Comparison of ENCODE assay signal across 8 mouse cellular contexts in the genomic region with DNA sequence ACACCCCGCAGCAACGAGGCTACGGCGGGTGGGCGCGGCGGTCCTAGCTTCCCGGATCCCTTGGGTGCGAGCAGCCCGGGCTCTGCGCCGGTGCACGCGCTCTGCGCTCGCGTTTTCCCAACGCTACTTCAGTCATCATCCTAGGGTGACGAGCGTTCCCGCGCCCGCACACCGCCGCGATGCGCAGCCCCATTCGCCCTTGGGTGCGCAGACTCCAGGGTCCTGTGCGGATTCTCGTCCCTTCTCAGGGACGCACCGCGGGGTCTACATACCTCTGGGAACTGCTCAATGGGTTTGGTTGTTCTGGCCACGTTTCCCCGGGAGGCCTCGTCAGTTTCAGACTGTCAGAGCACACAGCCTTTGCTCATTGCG. TPM values are rescaled to one million over a fixed set of nuclear protein-coding genes. Genes with fewer than 3 reads are reported as not detected.
DNase-seq lines count a peak whose midpoint lies in the region; ATAC-seq and TF ChIP-seq lines count a peak whose summit lies in the region.
"Had no signal": no experiment of that assay in that cellular context is flagged by ENCODE, and none has a peak within 500 bp of the region (broad histone marks: within the 10 kb centered on the region; RNA-seq: fewer than 3 reads in every experiment).

No protein-coding gene starts in this region.

- peak overlapping the region; percentile 68 for H3K4me3 ChIP-seq in layer of hippocampus, adult 2 months
- H3K4me3 ChIP-seq in G1E (ENCODE audit: low read depth, low read length): peak overlapping the region; percentile 33; the same call in 1 of the 2 replicates
- H3K4me3 ChIP-seq in embryonic facial prominence, embryonic 11.5 days (ENCODE audit: low read depth, low read length): peak overlapping the region; percentile 49
- H3K4me3 ChIP-seq in midbrain, embryonic 11.5 days (ENCODE audit: low read depth, low read length): peak overlapping the region; percentile 44

- H3K4me2 ChIP-seq in embryonic facial prominence, embryonic 11.5 days (ENCODE audit: low read depth, low read length): peak overlapping the region; percentile 97
- H3K4me2 ChIP-seq in midbrain, embryonic 11.5 days: peak overlapping the region; percentile 85

- DNase-seq in layer of hippocampus, adult 2 months (ENCODE audit: low spot score in 2 of 2): peak; percentile 44 to 61
- no peak for DNase-seq in layer of hippocampus, adult 9-10 months (ENCODE audit: low spot score)
- no peak for DNase-seq in G1E (ENCODE audit: low spot score)
- peak; percentile 21 for DNase-seq in embryonic facial prominence, embryonic 11.5 days (ENCODE audit: low spot score)
- peak; percentile 62 for DNase-seq in induced T-regulatory cell, adult 2 months (ENCODE audit: low read depth)
- peak; percentile 85 for DNase-seq in midbrain, embryonic 11.5 days (ENCODE audit: low spot score, missing footprints)
- no peak for DNase-seq in adrenal gland, postnatal 36 days

- peaks cover 91% of the 10 kb centered on the region for H3K9me3 ChIP-seq in G1E (replicated peaks)
- H3K9me3 ChIP-seq in embryonic facial prominence, embryonic 11.5 days (replicated peaks; ENCODE audit: control insufficient read depth, low read length): no peaks in the 10 kb centered on the region
- no peaks in the 10 kb centered on the region for H3K9me3 ChIP-seq in midbrain, embryonic 11.5 days (ENCODE audit: control insufficient read depth, low read length)

- WGBS in embryonic facial prominence, embryonic 11.5 days: under 1% methylated on average over 38 of the region's 38 CpGs
- WGBS in midbrain, embryonic 11.5 days: 2% methylated on average over 38 of the region's 38 CpGs

- ATAC-seq in G1E (ENCODE audit: extremely low read depth, insufficient number of reproducible peaks, low FRiP score, poor library complexity, severe bottlenecking): no peak
- ATAC-seq in embryonic facial prominence, embryonic 11.5 days (replicated peaks; ENCODE audit: insufficient number of reproducible peaks, low FRiP score, low TSS enrichment, low read depth): no peak
- no peak for ATAC-seq in midbrain, embryonic 11.5 days (ENCODE audit: low FRiP score)

- H3K36me3 ChIP-seq in G1E (replicated peaks): no peaks in the 10 kb centered on the region
- H3K36me3 ChIP-seq in embryonic facial prominence, embryonic 11.5 days (replicated peaks; ENCODE audit: control insufficient read depth, insufficient read depth, low read depth, low read length): no peaks in the 10 kb centered on the region
- no peaks in the 10 kb centered on the region for H3K36me3 ChIP-seq in midbrain, embryonic 11.5 days (ENCODE audit: control insufficient read depth, insufficient read depth, low read length)

- peak overlapping the region; percentile 94 for H3K27ac ChIP-seq in layer of hippocampus, adult 2 months
- no peak overlapping the region for H3K27ac ChIP-seq in embryonic facial prominence, embryonic 11.5 days (replicated peaks; ENCODE audit: low read depth, low read length)
- H3K27ac ChIP-seq in midbrain, embryonic 11.5 days (ENCODE audit: low read depth, low read length): no peak overlapping the region

- no peaks in the 10 kb centered on the region for H3K4me1 ChIP-seq in G1E (ENCODE audit: insufficient read depth, low read depth, low read length)
- H3K4me1 ChIP-seq in embryonic facial prominence, embryonic 11.5 days (ENCODE audit: control insufficient read depth, insufficient read depth, low read length): no peaks in the 10 kb centered on the region; the same call in 1 of the 2 replicates
- H3K4me1 ChIP-seq in midbrain, embryonic 11.5 days (ENCODE audit: control insufficient read depth, insufficient read depth, low read length): peaks cover 4% of the 10 kb centered on the region; the same call in 1 of the 2 replicates

- TF ChIP-seq CTCF in layer of hippocampus, adult 2 months (conservative IDR thresholded peaks at IDR 0.05): no peak
- TF ChIP-seq CTCF in G1E (IDR thresholded peaks at IDR 0.05; ENCODE audit: low read depth, low read length): no peak

- peak overlapping the region; percentile 39 for H3K9ac ChIP-seq in embryonic facial prominence, embryonic 11.5 days (replicated peaks; ENCODE audit: low read length)
- 0 out of 2 replicates have a peak overlapping the region, but pooled peaks have one; percentile 24 for H3K9ac ChIP-seq in midbrain, embryonic 11.5 days (ENCODE audit: low read length)

- no peaks in the 10 kb centered on the region for H3K27me3 ChIP-seq in G1E (ENCODE audit: insufficient read depth, low read length)
- H3K27me3 ChIP-seq in embryonic facial prominence, embryonic 11.5 days (ENCODE audit: control insufficient read depth, insufficient read depth, low read length): peaks cover 25% of the 10 kb centered on the region
- peaks cover 31% of the 10 kb centered on the region for H3K27me3 ChIP-seq in midbrain, embryonic 11.5 days (ENCODE audit: control insufficient read depth, insufficient read depth, low read length)

RNA-seq across cellular contexts. Expression of a gene that starts 31.8 kb away (rescaled TPM):
- total RNA-seq in layer of hippocampus, adult 2 months (2021): not detected
- total RNA-seq in G1E (2014; fragmentation: Nextera tagmentation) (not detected in 2 replicates), G1E (2017) (not detected in 2 replicates)
- not detected in 2 replicates for polyA plus RNA-seq in G1E (2012)
- not detected in 2 replicates for polyA plus RNA-seq in embryonic facial prominence, embryonic 11.5 days (2014; fragmentation: Nextera tagmentation; extraction: Ambion mirVana)
- polyA plus RNA-seq in midbrain, embryonic 11.5 days (2014; fragmentation: Nextera tagmentation; extraction: Ambion mirVana): not detected in 2 replicates
- not detected for total RNA-seq in adrenal gland, postnatal 36 days (2021)
- total RNA-seq: neutrophil, adult 5-6 weeks had no signal

Comparison
In these comparisons a context has a peak if more than half of its experiments do, and no peak if none do; other contexts are left out.
1. DNase-seq: peak in layer of hippocampus, adult 2 months (2 of 2), embryonic facial prominence, embryonic 11.5 days (single experiment), induced T-regulatory cell, adult 2 months (single experiment) and midbrain, embryonic 11.5 days (single experiment); none in layer of hippocampus, adult 9-10 months (single experiment), G1E (single experiment) and adrenal gland, postnatal 36 days (0 of 2).
2. Peak in every context shown above with its lines, with median percentiles within 50 percentile points of each other: H3K4me3 ChIP-seq.